Mouse (Mus musculus): Measurements from ENCODE around the gene Abcf3. TPM values are rescaled to one million over a fixed set of nuclear protein-coding genes. Genes with fewer than 3 reads are reported as not detected.
A peak's percentile ranks its signal among the peaks of the same experiment; 100 is the strongest.

The Abcf3 gene
- polyA plus RNA-seq (2015; fragmentation: Nextera tagmentation; extraction: Ambion mirVana): 50.6 and 65.0 TPM in 2 replicates

GRCm38 (mm10) chr16:20548096-20548948 lies at the start of gene Abcf3:
TSS of gene Abcf3 (plus strand) at chr16:20548577.
- WGBS: under 1% methylated on average over 56 of the region's 56 CpGs
- Histone ChIP-seq H3K4me3 (replicated peaks) (peak within 1 kb of the TSS; percentile 88), H3K27ac (peak within 1 kb of the TSS; percentile 81), H3K9me3 (no peaks in the 10 kb centered on the region), H3K36me3 (peaks cover 42% of the 10 kb centered on the region), H3K9ac (peak within 1 kb of the TSS; percentile 85), H3K27me3 (replicated peaks) (no peaks in the 10 kb centered on the region), H3K4me1 (peaks cover 12% of the 10 kb centered on the region), H3K4me2 (peak within 1 kb of the TSS; percentile 86)
- ATAC-seq (ENCODE audit: insufficient read depth, low FRiP score, low read depth): peak; percentile 99

- no peaks in the 10 kb centered on the region for H3K27me3 ChIP-seq (replicated peaks)
- H3K9ac ChIP-seq: peak within 1 kb of the TSS; percentile 89
- peaks cover 8% of the 10 kb centered on the region; the same call in 1 of the 2 replicates for H3K4me1 ChIP-seq
- peak within 1 kb of the TSS; percentile 70 for H3K27ac ChIP-seq
- peaks cover 29% of the 10 kb centered on the region for H3K36me3 ChIP-seq
- peak within 1 kb of the TSS; percentile 99 for H3K4me3 ChIP-seq (replicated peaks)
- H3K9me3 ChIP-seq: no peaks in the 10 kb centered on the region
- peak; percentile 94 for ATAC-seq (ENCODE audit: insufficient read depth, low FRiP score, low read depth)
- under 1% methylated on average over 49 of the region's 49 CpGs for WGBS
- H3K4me2 ChIP-seq: peak within 1 kb of the TSS; percentile 81
Measured at GRCm38 (mm10) chr16:20498677-20499475, 49.5 kb upstream of the Abcf3 start, which contains the start of gene Eif2b5. TSS of gene Eif2b5 (plus strand) at chr16:20498817.

GRCm38 (mm10) chr16:20506000-20506399 lies 42.4 kb upstream of the Abcf3 start:
- H3K27me3 ChIP-seq (replicated peaks): no peaks in the 10 kb centered on the region
- no peaks in the 10 kb centered on the region for H3K4me1 ChIP-seq
- H3K36me3 ChIP-seq: peaks cover 85% of the 10 kb centered on the region
- WGBS: 83% methylated on average over 8 of the region's 8 CpGs
- H3K9ac ChIP-seq: no peak overlapping the region
- no peak overlapping the region for H3K27ac ChIP-seq
- H3K4me3 ChIP-seq (replicated peaks): no peak overlapping the region
- no peak for ATAC-seq (ENCODE audit: insufficient read depth, low FRiP score, low read depth)
- H3K9me3 ChIP-seq: no peaks in the 10 kb centered on the region
- H3K4me2 ChIP-seq: no peak overlapping the region

GRCm38 (mm10) chr16:20509349-20509748 lies 39.0 kb upstream of the Abcf3 start:
- Histone ChIP-seq H3K4me3 (replicated peaks) (no peak overlapping the region), H3K27ac (no peak overlapping the region), H3K36me3 (peaks cover 65% of the 10 kb centered on the region), H3K9ac (no peak overlapping the region), H3K4me2 (no peak overlapping the region), H3K4me1 (no peaks in the 10 kb centered on the region), H3K27me3 (replicated peaks) (no peaks in the 10 kb centered on the region), H3K9me3 (no peaks in the 10 kb centered on the region)
- 74% methylated on average over 3 of the region's 3 CpGs for WGBS
- ATAC-seq (ENCODE audit: insufficient read depth, low FRiP score, low read depth): peak; percentile 58; the same call in 1 of the 2 replicates

GRCm38 (mm10) chr16:20511277-20511847 lies 37.0 kb upstream of the Abcf3 start:
- Histone ChIP-seq H3K27me3 (replicated peaks) (no peaks in the 10 kb centered on the region), H3K9ac (no peak overlapping the region), H3K4me2 (no peak overlapping the region), H3K36me3 (peaks cover 48% of the 10 kb centered on the region), H3K27ac (no peak overlapping the region), H3K4me1 (no peaks in the 10 kb centered on the region), H3K4me3 (replicated peaks) (no peak overlapping the region), H3K9me3 (no peaks in the 10 kb centered on the region)
- 84% methylated on average over 7 of the region's 7 CpGs for WGBS
- no peak for ATAC-seq (ENCODE audit: insufficient read depth, low FRiP score, low read depth)

GRCm38 (mm10) chr16:20516032-20516431 lies 32.3 kb upstream of the Abcf3 start:
- peak overlapping the region; percentile 95 for H3K27ac ChIP-seq
- peak overlapping the region; percentile 99 for H3K4me3 ChIP-seq (replicated peaks)
- H3K9me3 ChIP-seq: no peaks in the 10 kb centered on the region
- H3K9ac ChIP-seq: peak overlapping the region; percentile 60; the same call in 1 of the 2 replicates
- H3K36me3 ChIP-seq: peaks cover 6% of the 10 kb centered on the region
- H3K4me2 ChIP-seq: peak overlapping the region; percentile 83
- no peak for ATAC-seq (ENCODE audit: insufficient read depth, low FRiP score, low read depth)
- H3K27me3 ChIP-seq (replicated peaks): no peaks in the 10 kb centered on the region
- H3K4me1 ChIP-seq: peaks cover 11% of the 10 kb centered on the region; the same call in 1 of the 2 replicates

- WGBS: under 1% methylated on average over 51 of the region's 55 CpGs
- peaks cover 11% of the 10 kb centered on the region; the same call in 1 of the 2 replicates for H3K4me1 ChIP-seq
- H3K4me3 ChIP-seq (replicated peaks): peak within 1 kb of the TSS; percentile 99
- peak within 1 kb of the TSS; percentile 83 for H3K4me2 ChIP-seq
- H3K9me3 ChIP-seq: no peaks in the 10 kb centered on the region
- H3K27me3 ChIP-seq (replicated peaks): no peaks in the 10 kb centered on the region
- ATAC-seq (ENCODE audit: insufficient read depth, low FRiP score, low read depth): peak; percentile 97
- peak within 1 kb of the TSS; percentile 95 for H3K27ac ChIP-seq
- peak within 1 kb of the TSS; percentile 99 for H3K9ac ChIP-seq
- H3K36me3 ChIP-seq: peaks cover 3% of the 10 kb centered on the region; the same call in 1 of the 2 replicates
Measured at GRCm38 (mm10) chr16:20516726-20517201, 31.6 kb upstream of the Abcf3 start, which contains the start of gene Dvl3. TSS of gene Dvl3 (plus strand) at chr16:20516982.

GRCm38 (mm10) chr16:20517216-20517615 lies 31.2 kb upstream of the Abcf3 start:
- H3K36me3 ChIP-seq: peaks cover 7% of the 10 kb centered on the region; the same call in 1 of the 2 replicates
- ATAC-seq (ENCODE audit: insufficient read depth, low FRiP score, low read depth): no peak; the same call in 1 of the 2 replicates
- peak overlapping the region; percentile 99 for H3K9ac ChIP-seq
- H3K27me3 ChIP-seq (replicated peaks): no peaks in the 10 kb centered on the region
- 0% methylated on average over 26 of the region's 26 CpGs for WGBS
- H3K4me2 ChIP-seq: peak overlapping the region; percentile 83
- H3K9me3 ChIP-seq: no peaks in the 10 kb centered on the region
- peak overlapping the region; percentile 95 for H3K27ac ChIP-seq
- peak overlapping the region; percentile 99 for H3K4me3 ChIP-seq (replicated peaks)
- peaks cover 11% of the 10 kb centered on the region; the same call in 1 of the 2 replicates for H3K4me1 ChIP-seq

GRCm38 (mm10) chr16:20517701-20518374 lies 30.5 kb upstream of the Abcf3 start:
- peak overlapping the region; percentile 99 for H3K9ac ChIP-seq
- H3K36me3 ChIP-seq: peaks cover 8% of the 10 kb centered on the region; the same call in 1 of the 2 replicates
- no peaks in the 10 kb centered on the region for H3K27me3 ChIP-seq (replicated peaks)
- H3K9me3 ChIP-seq: no peaks in the 10 kb centered on the region
- peak overlapping the region; percentile 99 for H3K4me3 ChIP-seq (replicated peaks)
- peaks cover 11% of the 10 kb centered on the region; the same call in 1 of the 2 replicates for H3K4me1 ChIP-seq
- peak overlapping the region; percentile 95 for H3K27ac ChIP-seq
- WGBS: 2% methylated on average over 6 of the region's 6 CpGs
- peak overlapping the region; percentile 83 for H3K4me2 ChIP-seq
- peak; percentile 24 for ATAC-seq (ENCODE audit: insufficient read depth, low FRiP score, low read depth)

- Histone ChIP-seq H3K27me3 (replicated peaks) (no peaks in the 10 kb centered on the region), H3K9me3 (no peaks in the 10 kb centered on the region), H3K9ac (no peak overlapping the region), H3K4me2 (no peak overlapping the region), H3K4me3 (replicated peaks) (no peak overlapping the region), H3K27ac (no peak overlapping the region), H3K4me1 (peaks cover 4% of the 10 kb centered on the region; the same call in 1 of the 2 replicates), H3K36me3 (peaks cover 54% of the 10 kb centered on the region)
- no peak for ATAC-seq (ENCODE audit: insufficient read depth, low FRiP score, low read depth)
- 85% methylated on average over 10 of the region's 10 CpGs for WGBS
Measured at GRCm38 (mm10) chr16:20523886-20524285, 24.5 kb upstream of the Abcf3 start.

GRCm38 (mm10) chr16:20528779-20529178 lies 19.6 kb upstream of the Abcf3 start:
- Histone ChIP-seq H3K27ac (no peak overlapping the region), H3K27me3 (replicated peaks) (no peaks in the 10 kb centered on the region), H3K36me3 (peaks cover 68% of the 10 kb centered on the region), H3K9ac (no peak overlapping the region), H3K4me3 (replicated peaks) (no peak overlapping the region), H3K9me3 (no peaks in the 10 kb centered on the region), H3K4me2 (no peak overlapping the region), H3K4me1 (no peaks in the 10 kb centered on the region)
- 87% methylated on average over 5 of the region's 5 CpGs for WGBS
- no peak for ATAC-seq (ENCODE audit: insufficient read depth, low FRiP score, low read depth)

All from stomach, embryonic 15.5 days (tissue).